Mouse (Mus musculus): ENCODE results near the gene Prpf6.

DNA sequence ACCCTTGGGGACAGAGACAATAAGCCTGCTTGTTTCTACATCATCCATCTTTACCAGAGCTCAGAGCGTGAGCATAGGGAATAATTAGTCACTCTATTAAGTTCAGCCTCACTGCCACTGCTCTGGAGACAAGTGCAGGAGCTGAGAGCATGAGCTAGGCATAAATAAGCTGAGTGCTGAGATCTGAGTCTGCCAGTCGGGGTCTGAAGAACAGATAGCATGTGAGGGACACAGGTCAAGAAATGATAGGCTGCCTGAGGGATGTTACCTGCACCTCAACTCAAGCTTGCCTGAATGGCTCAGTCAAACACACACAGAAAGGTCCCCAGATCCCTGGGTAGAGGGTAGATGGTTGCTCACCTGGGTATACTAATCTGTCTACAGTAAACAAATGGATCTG is 14.5 kb upstream of the Prpf6 start:
- TF ChIP-seq POLR2A (IDR thresholded peaks at IDR 0.05; ENCODE audit: insufficient read depth, low read length) (no peak), CTCF (IDR thresholded peaks at IDR 0.05; ENCODE audit: low read depth, low read length) (no peak)

All from ES-Bruce4 (cell line).